Mouse (Mus musculus) spleen, postnatal 4 days (tissue): ENCODE results near the gene Clcn6.

ENCODE experiments used
- DNase-seq, 2 experiments: peaks; one replicate each; pipeline ENCODE4 v3.0.0; 2022; ENCODE audit warnings: low spot score in 2 of 2

Clcn6 gene

GRCm38 (mm10) chr4:147985205-147986132 is 53.2 kb downstream of the Clcn6 start, which contains the start of gene Nppb:
TSS of gene Nppb (plus strand) at chr4:147985788.
- DNase-seq = no peak

DNA sequence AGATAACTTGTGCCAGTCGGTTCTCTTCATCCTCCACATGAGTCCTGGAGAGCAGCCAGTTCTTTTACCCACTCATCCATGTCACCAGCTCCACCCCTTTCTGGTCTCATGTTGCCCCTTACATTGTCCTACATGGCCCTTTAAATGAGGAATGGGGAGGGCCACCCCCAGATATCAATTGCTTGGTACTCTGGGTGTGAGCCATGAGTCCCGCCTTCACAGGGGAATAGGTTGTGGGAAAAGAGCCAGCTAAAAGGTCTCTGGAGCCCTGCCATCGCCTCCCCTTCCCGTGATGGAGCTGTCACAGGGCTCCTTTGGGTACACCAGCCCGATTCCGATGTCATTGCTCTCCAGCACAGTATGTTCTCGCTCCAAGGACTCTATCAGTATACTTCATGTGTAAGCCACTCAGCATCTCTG is 59.2 kb downstream of the Clcn6 start:
- no peak for DNase-seq

DNA sequence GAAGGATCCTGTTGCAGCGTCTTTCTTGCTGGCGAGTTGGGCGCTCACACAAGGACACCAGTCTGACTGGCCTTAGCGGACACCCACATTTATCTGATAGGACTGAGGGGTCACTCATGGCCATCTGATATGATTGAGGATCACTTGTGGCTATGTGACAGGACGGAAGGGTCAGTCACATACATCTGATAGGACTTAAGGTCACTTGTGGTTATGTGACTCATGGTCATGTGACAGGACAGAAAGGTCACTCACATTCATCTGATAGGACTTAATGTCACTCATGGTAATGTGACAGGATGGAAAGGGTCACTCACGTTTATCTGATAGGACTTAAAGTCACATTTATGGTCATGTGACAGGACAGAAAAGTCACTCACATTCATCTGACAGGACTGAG is 60.2 kb downstream of the Clcn6 start:
- DNase-seq = no peak

DNA sequence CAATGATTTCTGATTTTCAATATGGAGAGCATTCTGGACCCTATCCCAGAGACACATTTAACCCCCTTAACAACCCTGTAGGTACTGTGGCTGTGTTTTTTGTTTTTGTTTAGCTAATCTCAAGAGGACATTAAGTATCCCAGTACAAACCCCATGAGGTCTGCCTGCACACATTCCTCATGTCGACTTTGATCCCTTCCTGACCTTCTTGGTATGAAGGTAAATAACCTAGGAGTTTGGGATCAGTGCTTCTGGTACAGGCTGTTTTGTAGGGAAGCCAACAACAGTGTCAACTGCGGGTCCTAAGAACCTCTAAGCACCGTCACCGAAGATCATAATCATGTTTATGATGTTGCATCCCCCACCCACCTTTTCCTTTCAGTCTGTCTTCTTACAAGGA is 60.9 kb downstream of the Clcn6 start:
- DNase-seq = no peak

DNA sequence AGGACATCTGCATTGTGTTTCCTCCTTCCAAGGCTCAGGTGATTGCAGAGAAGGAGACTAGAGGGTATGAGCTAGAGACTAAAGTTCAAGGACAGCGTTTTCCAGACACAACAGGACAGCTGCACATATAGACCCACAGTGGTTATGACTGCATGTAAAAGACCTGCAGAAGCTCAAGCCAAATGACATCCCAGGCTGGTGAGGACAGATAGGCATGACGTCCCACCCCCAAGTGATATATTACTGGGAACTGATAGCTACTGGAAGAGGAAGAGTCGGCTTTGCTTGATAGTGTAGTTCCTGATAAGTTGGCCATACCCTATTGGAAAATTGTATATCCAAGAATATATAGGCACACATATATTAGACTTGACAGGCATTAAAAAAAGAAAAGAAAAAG is 62.4 kb downstream of the Clcn6 start:
- no peak for DNase-seq

GRCm38 (mm10) chr4:147969337-147969736 is 69.3 kb downstream of the Clcn6 start:
- no peak for DNase-seq

- no peak for DNase-seq
Measured at GRCm38 (mm10) chr4:147968816-147969215, 69.8 kb downstream of the Clcn6 start.

- DNase-seq = no peak
Measured at GRCm38 (mm10) chr4:147965712-147966111, 72.9 kb downstream of the Clcn6 start.

- no peak for DNase-seq
Measured at GRCm38 (mm10) chr4:147963623-147964022, 75.0 kb downstream of the Clcn6 start.

- DNase-seq = no peak
Measured at GRCm38 (mm10) chr4:147962781-147963180, 75.8 kb downstream of the Clcn6 start.

- peak; percentile 45 to 80 for DNase-seq
Measured at GRCm38 (mm10) chr4:147959881-147960831, 78.5 kb downstream of the Clcn6 start.

- no peak for DNase-seq
Measured at GRCm38 (mm10) chr4:147957141-147957540, 81.5 kb downstream of the Clcn6 start.
